Mouse (Mus musculus): ENCODE results near the gene Esr1. TPM values are rescaled to one million over a fixed set of nuclear protein-coding genes. Genes with fewer than 3 reads are reported as not detected.
"Not testable (repeated sequence)": the region's sequence is repeated elsewhere in the genome, so short reads cannot be mapped to it uniquely, and the experiment has no call there.

Esr1 gene
- polyA plus RNA-seq, 1 experiment = not detected

DNA sequence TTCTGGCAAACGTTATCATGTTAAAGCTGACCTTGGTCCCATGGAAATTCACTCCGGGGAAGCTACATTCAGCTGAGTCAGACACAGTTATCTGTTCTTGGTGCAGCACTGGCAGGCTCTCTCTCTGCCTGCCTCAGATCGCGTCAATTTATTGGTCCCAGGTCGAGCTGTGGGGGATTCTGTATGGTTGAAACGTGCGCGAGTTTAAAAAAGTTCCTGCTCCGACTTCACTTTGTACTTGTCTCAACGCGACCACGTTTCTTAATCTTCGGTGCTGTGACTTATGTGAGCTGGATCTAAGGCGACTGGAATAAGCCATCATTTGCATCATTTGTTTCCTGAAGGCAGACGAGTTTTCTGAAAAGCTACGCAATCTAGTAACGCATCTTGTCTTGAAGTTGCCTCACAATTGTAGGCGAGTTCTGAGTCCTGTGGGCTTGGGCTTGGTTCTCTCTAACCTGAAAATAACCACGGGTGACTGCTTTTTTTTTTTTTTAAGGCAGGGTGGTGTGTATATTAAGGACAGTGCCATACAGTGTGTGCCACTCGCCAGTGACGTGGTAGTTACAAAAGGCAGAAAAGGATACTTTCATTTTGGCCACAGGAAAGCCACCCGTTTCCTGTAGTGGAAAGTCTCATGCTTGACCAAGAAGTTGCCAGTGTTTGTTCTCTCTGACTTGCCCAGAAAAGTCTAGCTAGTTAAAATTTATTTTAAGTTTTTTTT lies 1.1 kb downstream of the Esr1 start:
- H3K9ac ChIP-seq (ENCODE audit: low read depth, poor library complexity, severe bottlenecking) = no peak overlapping the region

DNA sequence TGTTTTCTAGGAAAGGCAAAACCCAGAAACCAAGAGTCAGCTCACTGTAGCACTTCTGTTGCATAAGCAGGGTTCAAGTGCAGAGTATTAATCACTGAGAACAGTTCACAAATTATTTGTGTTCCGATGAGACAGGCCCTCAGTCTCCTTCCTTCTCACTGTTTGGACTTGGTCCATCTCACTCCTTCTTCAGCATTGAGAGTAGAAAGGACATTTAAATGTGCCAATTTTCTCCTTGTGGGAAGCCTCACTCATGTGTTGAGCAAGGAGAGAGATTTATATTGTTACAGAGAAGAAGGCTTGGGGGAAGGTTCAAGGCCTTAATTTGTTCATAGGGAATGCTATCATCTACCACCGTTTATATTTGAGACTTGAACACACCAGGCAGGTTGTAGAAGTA lies 6.6 kb downstream of the Esr1 start:
- H3K9me3 ChIP-seq (replicated peaks; ENCODE audit: control insufficient read depth, insufficient read depth, low read length, poor library complexity, severe bottlenecking) = no peaks in the 10 kb centered on the region
- H3K4me3 ChIP-seq (ENCODE audit: low read depth, low read length) = no peak overlapping the region
- TF ChIP-seq EP300 (IDR thresholded peaks at IDR 0.05; ENCODE audit: insufficient read depth, low read depth, low read length) = no peak
- TF ChIP-seq CTCF (IDR thresholded peaks at IDR 0.05; ENCODE audit: low read depth, low read length) = no peak
- no peak for TF ChIP-seq POLR2A (IDR thresholded peaks at IDR 0.05; ENCODE audit: insufficient read depth, low read length)
- H3K9ac ChIP-seq (ENCODE audit: low read depth, poor library complexity, severe bottlenecking) = no peak overlapping the region
- H3K27ac ChIP-seq (ENCODE audit: insufficient read depth, low read length) = no peak overlapping the region
- no peaks in the 10 kb centered on the region for H3K36me3 ChIP-seq (ENCODE audit: control insufficient read depth, insufficient read depth, low read length, poor library complexity, severe bottlenecking)
- H3K4me1 ChIP-seq (ENCODE audit: control insufficient read depth, insufficient read depth, low read length) = no peaks in the 10 kb centered on the region
- H3K27me3 ChIP-seq (ENCODE audit: control insufficient read depth, insufficient read depth, low read length, poor library complexity, severe bottlenecking) = no peaks in the 10 kb centered on the region; the same call in 1 of the 2 replicates

More for the DNA sequence above, 1.1 kb downstream of the Esr1 start:
- Histone ChIP-seq H3K4me1 (ENCODE audit: control insufficient read depth, insufficient read depth, low read length) (no peaks in the 10 kb centered on the region), H3K36me3 (ENCODE audit: control insufficient read depth, insufficient read depth, low read length, poor library complexity, severe bottlenecking) (no peaks in the 10 kb centered on the region), H3K9me3 (replicated peaks; ENCODE audit: control insufficient read depth, insufficient read depth, low read length, poor library complexity, severe bottlenecking) (no peaks in the 10 kb centered on the region), H3K4me3 (ENCODE audit: low read depth, low read length) (no peak overlapping the region), H3K27ac (ENCODE audit: insufficient read depth, low read length) (no peak overlapping the region), H3K27me3 (ENCODE audit: control insufficient read depth, insufficient read depth, low read length, poor library complexity, severe bottlenecking) (no peaks in the 10 kb centered on the region; the same call in 1 of the 2 replicates)
- no peak for TF ChIP-seq CTCF (IDR thresholded peaks at IDR 0.05; ENCODE audit: low read depth, low read length)
- TF ChIP-seq POLR2A (IDR thresholded peaks at IDR 0.05; ENCODE audit: insufficient read depth, low read length) = no peak
- no peak for TF ChIP-seq EP300 (IDR thresholded peaks at IDR 0.05; ENCODE audit: insufficient read depth, low read depth, low read length)

DNA sequence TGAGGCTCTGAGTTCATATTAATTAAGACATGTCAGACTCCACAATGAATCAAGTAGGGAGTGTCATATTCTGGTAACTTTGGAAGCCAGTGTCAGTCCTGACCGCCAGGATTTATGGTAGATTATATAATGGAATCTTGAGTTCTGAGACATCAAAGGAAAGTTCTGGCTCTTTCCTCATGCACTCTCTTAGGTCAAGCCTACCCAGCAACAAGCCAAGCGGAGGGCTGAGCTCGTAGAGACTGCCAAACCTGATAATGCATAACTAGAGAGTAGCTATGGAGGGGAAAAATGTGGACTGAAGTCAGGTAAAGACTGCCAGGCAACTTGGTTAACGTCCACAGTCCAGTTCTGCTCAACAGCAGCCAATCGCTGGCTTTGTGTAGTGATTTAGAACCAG lies 7.3 kb downstream of the Esr1 start:
- Histone ChIP-seq H3K9me3 (replicated peaks; ENCODE audit: control insufficient read depth, insufficient read depth, low read length, poor library complexity, severe bottlenecking) (no peaks in the 10 kb centered on the region), H3K27ac (ENCODE audit: insufficient read depth, low read length) (no peak overlapping the region), H3K4me1 (ENCODE audit: control insufficient read depth, insufficient read depth, low read length) (no peaks in the 10 kb centered on the region), H3K27me3 (ENCODE audit: control insufficient read depth, insufficient read depth, low read length, poor library complexity, severe bottlenecking) (no peaks in the 10 kb centered on the region; the same call in 1 of the 2 replicates), H3K4me3 (ENCODE audit: low read depth, low read length) (no peak overlapping the region), H3K36me3 (ENCODE audit: control insufficient read depth, insufficient read depth, low read length, poor library complexity, severe bottlenecking) (no peaks in the 10 kb centered on the region), H3K9ac (ENCODE audit: low read depth, poor library complexity, severe bottlenecking) (no peak overlapping the region)
- TF ChIP-seq EP300 (IDR thresholded peaks at IDR 0.05; ENCODE audit: insufficient read depth, low read depth, low read length) (no peak), CTCF (IDR thresholded peaks at IDR 0.05; ENCODE audit: low read depth, low read length) (no peak), POLR2A (IDR thresholded peaks at IDR 0.05; ENCODE audit: insufficient read depth, low read length) (no peak)

DNA sequence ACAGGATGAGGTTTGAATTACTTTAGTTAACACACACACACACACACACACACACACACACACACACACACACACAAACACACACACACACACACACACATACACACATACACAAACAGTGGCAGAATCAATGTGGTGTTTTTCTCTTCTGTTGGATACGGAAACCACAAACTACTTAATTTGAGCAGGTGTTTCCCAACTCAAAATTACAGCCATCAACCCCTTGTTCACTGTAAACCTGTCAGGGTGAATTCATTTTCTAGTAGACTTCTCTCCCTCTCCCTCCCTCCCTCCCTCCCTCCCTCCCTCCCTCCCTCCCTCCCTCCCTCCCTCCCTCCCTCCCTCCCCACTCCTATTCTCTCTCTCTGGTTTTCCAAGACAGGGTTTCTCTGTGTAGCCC lies 8.0 kb downstream of the Esr1 start:
- H3K27me3 ChIP-seq (ENCODE audit: control insufficient read depth, insufficient read depth, low read length, poor library complexity, severe bottlenecking); H3K27ac ChIP-seq (ENCODE audit: insufficient read depth, low read length); H3K4me1 ChIP-seq (ENCODE audit: control insufficient read depth, insufficient read depth, low read length); H3K36me3 ChIP-seq (ENCODE audit: control insufficient read depth, insufficient read depth, low read length, poor library complexity, severe bottlenecking); H3K4me3 ChIP-seq (ENCODE audit: low read depth, low read length); H3K9ac ChIP-seq (ENCODE audit: low read depth, poor library complexity, severe bottlenecking); H3K9me3 ChIP-seq (replicated peaks; ENCODE audit: control insufficient read depth, insufficient read depth, low read length, poor library complexity, severe bottlenecking): not testable (repeated sequence)

DNA sequence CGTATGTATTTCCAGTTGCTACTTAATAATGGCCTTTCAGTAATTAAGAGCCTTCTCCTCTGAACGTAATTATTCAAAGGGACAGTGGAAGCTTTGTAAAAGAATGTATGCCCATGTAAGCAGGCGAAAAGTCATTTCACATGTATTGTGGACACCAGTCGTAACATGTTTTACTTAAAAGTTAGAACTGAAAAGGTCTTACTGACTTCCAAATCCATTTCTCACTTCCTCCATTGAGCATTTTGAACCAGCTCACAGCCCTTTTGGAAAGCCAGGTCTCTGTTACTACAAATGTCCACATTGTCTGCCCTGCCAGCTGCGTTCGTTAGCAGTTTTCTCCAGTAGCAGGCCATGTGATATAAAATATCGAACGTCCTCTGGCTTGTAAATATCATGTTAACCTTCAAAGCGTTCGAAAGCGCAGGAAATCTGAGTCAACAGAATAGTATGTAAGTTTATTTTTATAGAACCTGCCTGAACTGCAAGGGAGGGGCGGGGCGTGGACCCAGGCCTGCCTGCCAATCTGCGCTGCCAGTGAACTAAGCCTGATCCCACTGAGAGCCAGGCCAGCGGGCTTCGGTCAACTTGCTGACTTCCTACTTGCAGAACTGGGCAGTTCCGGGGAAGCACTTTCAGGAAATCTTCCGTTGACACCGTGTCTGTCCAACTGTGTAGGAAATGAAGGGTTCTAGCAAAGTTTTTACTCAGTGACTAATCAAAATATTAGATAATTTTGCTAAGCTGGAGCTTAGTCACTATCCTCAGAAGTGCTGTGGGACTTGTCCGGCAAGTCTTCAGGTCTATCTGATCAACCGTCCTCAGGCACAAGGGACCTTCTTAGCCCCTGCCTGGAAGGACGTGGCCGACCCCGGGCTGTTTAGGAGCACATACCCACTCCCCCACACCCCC lies 9.5 kb downstream of the Esr1 start:
- TF ChIP-seq POLR2A (IDR thresholded peaks at IDR 0.05; ENCODE audit: insufficient read depth, low read length) (no peak), EP300 (IDR thresholded peaks at IDR 0.05; ENCODE audit: insufficient read depth, low read depth, low read length) (no peak), CTCF (IDR thresholded peaks at IDR 0.05; ENCODE audit: low read depth, low read length) (no peak)
- H3K36me3 ChIP-seq (ENCODE audit: control insufficient read depth, insufficient read depth, low read length, poor library complexity, severe bottlenecking) = no peaks in the 10 kb centered on the region
- no peak overlapping the region for H3K27ac ChIP-seq (ENCODE audit: insufficient read depth, low read length)
- no peaks in the 10 kb centered on the region for H3K9me3 ChIP-seq (replicated peaks; ENCODE audit: control insufficient read depth, insufficient read depth, low read length, poor library complexity, severe bottlenecking)
- H3K4me3 ChIP-seq (ENCODE audit: low read depth, low read length) = no peak overlapping the region
- no peaks in the 10 kb centered on the region for H3K4me1 ChIP-seq (ENCODE audit: control insufficient read depth, insufficient read depth, low read length)
- no peaks in the 10 kb centered on the region; the same call in 1 of the 2 replicates for H3K27me3 ChIP-seq (ENCODE audit: control insufficient read depth, insufficient read depth, low read length, poor library complexity, severe bottlenecking)
- H3K9ac ChIP-seq (ENCODE audit: low read depth, poor library complexity, severe bottlenecking) = no peak overlapping the region

DNA sequence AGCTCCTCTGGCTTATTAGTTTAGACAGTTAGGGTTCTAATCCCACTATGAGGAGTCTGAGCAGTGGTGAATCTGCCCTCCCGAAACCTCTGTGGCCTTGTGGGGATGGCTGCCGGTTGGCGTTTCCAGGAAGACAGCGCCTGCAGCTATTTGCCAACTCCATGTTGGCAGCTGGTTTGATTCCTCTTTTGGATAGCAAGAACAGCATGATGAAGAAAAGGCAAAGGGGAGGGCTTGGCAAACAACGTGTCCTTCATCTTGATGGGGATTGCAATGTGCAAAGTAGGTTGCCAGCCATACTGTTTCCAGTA lies 10.1 kb downstream of the Esr1 start:
- TF ChIP-seq POLR2A (IDR thresholded peaks at IDR 0.05; ENCODE audit: insufficient read depth, low read length) (no peak), EP300 (IDR thresholded peaks at IDR 0.05; ENCODE audit: insufficient read depth, low read depth, low read length) (no peak), CTCF (IDR thresholded peaks at IDR 0.05; ENCODE audit: low read depth, low read length) (no peak)
- no peak overlapping the region for H3K27ac ChIP-seq (ENCODE audit: insufficient read depth, low read length)

More for the DNA sequence above, 10.1 kb downstream of the Esr1 start:
- Histone ChIP-seq H3K4me3 (ENCODE audit: low read depth, low read length) (no peak overlapping the region), H3K27me3 (ENCODE audit: control insufficient read depth, insufficient read depth, low read length, poor library complexity, severe bottlenecking) (no peaks in the 10 kb centered on the region), H3K36me3 (ENCODE audit: control insufficient read depth, insufficient read depth, low read length, poor library complexity, severe bottlenecking) (no peaks in the 10 kb centered on the region), H3K9ac (ENCODE audit: low read depth, poor library complexity, severe bottlenecking) (no peak overlapping the region), H3K9me3 (replicated peaks; ENCODE audit: control insufficient read depth, insufficient read depth, low read length, poor library complexity, severe bottlenecking) (no peaks in the 10 kb centered on the region), H3K4me1 (ENCODE audit: control insufficient read depth, insufficient read depth, low read length) (no peaks in the 10 kb centered on the region)
